Mouse (Mus musculus) layer of hippocampus, postnatal 25 days (tissue): ENCODE measurements at regions not wholly inside any gene's neighbourhood (a gene's known extent, or its start where the extent isn't known, plus 50 kb on each side); places are given as distances from the start of the nearest gene placed in this dataset.

Experiments
- DNase-seq, 2 experiments: peaks; one replicate each; pipeline ENCODE4 v3.0.0; 2022; ENCODE audit warnings: mixed read lengths in 2 of 2, low spot score in 1 of 2; ENCODE audit errors: extremely low spot score in 1 of 2

DNA sequence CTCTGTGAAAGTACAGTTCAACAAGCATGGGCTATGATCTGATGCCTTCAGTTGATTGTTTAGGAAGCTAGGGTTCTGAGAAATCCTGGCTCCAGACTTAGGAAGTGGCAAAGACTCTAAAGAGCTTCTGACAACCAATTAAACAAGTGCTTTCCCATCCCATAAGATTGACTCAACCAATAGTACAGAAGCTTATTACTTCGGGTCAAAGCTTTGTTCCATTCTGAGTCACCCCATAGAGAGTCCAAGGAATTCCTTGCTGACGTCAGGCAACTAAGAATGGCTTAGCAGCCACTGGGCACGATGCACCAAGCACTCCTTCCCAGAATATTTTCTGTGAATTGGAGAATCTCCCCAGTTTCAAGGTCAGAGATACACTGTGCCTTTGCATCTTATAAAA, 59.0 kb upstream of the Ntm start:
- no peak for DNase-seq

DNA sequence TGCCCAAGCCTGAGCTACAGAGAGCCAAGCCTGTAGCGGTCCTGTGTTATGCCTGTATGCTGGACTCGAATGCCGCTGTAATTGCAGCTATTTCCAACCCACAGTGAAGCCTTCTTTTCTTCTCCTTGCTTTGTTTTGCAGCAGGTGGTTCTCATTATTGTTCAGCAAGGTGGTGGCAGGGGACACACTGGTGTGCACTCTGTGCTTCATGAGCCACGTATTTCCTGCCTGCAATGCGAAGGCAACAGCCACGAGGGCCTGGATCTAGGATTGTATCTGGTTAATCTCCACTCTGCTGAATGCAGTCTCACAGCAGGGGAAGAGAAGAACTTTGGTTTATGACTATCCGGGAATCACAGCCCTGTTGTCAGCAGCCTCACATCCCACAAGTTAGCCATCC, 62.3 kb upstream of the Ntm start:
- no peak for DNase-seq

DNA sequence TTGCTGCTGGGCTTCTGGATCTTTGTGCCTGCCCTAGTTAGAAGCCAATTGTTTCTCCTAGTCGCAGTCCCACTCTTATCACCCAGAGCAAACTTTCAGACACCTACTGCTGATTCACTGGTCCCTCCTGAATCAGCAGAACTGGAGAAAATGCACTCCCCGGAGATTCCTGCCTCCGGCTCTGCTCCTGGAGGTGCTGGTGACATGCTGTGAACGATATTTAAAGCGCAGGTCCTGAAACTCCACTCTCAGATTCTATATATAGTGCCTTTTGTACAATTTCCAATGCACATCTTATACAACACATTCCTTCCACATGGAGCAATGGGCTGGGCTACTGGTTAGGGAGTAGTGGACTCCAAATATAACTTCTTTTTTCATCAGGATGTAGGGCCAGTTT, 64.0 kb upstream of the Ntm start:
- no peak for DNase-seq

DNA sequence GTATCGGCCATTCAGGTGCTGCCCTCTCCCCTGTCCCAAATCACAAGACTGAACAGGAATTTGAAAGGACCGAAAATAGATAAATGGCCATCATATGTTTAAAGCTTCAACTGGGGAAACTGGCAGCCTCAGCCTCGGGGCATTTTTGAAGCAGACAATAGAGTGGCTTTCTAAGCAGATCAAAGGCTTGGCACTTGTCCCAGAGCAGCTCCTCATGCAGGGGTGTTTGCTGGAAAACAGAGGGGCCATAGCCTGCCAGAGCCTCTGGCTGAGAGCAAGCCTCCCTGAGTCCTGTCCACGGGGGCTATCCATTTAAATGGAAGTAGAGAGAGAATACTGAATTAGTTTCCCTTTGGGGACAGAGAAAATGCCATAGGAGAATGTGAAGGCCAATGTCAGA, 77.5 kb upstream of the Ntm start:
- no peak for DNase-seq

DNA sequence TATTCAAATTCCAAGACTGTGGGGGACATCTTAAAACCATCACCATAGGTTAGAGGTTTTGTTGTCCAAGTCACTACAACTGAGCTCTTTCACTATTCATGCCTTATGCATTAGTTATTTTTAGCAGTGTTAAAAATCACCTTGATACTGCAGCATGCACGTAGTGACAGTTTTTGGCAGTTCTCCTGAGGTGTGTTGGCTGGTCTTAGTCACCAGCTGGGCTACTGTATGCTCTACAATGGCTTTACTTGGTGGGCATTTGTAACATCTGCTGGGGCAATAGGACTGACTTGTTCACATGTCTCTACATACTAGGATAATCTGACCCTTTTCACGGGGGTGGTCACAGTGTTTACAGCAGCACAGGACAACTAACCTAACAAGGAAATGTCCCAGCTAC, 101.6 kb upstream of the Ntm start:
- DNase-seq: no peak

DNA sequence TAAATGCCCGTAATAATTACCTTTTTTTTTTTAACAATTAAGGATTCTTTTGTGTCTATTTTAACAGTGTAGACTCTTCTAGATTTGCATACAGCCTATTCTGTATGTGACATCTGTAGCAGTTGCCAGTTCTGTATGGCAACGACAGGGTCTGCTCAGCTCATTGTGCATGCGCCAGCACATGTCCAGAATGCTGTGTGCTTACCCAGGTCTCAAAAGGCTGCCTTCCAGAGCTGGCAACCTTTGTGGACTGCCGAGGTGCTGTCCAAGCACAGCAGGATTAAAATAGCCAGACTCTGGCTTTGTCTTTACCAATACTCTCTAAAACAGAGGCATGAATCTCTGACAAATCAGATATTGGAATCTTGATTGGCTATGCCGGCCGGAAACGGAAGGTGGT, 105.0 kb upstream of the Ntm start:
- DNase-seq: no peak

DNA sequence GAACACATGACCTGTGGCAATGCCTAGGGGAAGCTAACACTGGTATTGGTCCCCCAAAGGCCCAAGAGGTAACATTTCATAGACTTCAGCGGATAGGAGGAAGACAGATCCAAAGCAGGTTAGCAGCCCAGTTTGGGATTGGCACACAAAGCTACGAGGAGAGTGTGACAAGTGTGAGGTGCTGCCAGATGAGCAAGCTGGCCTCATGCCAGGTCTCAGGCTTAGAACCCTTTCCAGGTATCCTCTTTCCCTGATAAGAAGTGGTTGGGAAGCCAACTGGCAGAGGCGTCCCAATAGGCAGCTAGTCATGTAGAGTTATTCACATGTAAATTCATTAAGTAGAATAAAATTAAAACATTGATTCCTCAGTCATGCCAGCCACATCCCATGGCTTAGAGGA, 112.3 kb upstream of the Ntm start:
- no peak for DNase-seq

DNA sequence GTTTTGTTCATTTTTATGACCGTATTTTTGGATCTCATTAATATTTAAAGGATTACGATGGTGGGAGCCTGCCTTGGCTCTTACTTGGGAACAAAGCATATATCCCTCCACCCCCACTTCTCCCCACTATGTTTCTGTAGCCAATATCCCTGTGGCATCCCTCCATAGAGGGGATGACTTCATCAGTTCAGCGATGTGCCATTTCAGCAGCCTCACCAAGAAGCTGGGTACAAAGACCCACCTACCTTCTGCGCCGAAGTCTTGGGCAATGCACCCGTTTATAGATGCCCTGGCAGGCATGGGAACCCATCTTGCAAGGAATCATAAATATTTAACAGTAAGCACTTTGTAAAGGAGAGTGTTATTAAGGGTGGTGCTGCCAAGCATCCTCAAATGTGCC, 113.1 kb upstream of the Ntm start:
- DNase-seq: no peak

DNA sequence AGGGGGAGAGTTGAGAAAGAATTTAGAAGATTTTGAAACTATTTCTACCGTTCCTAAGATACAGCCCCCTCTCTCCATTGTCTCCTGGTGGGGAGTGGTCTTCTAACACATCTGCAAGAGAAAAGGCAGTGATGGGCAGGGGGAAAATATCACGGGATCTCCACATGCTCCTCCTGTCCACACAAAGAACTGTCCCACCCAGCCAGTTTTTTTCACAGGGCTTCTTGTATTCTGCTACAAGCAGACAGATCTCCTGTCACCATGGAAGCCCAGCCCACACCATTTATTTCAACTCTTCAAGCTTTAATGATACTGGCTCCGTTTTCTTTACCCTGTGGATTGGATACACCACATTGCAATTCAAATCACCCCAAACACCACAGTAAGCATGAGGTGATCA, 113.5 kb upstream of the Ntm start:
- DNase-seq: no peak

DNA sequence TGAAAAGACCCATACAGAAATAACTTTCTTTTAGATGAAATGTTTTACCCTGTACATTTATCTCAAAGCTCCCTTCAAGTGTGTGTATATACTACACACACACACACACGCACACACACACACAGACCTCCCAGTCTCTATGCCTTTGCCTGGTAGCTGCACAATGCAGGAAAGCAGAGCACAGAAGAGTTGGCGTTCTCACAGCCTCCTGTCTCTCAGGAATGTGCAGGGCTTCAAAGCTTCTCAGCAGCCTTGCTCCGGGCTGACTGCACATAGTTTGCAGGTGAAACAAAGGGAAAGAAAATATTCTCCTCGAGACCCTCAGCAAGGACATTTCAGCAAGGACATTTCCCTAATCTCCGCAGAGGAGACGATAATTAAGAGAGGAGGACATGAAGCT, 139.0 kb upstream of the Ntm start:
- no peak for DNase-seq

DNA sequence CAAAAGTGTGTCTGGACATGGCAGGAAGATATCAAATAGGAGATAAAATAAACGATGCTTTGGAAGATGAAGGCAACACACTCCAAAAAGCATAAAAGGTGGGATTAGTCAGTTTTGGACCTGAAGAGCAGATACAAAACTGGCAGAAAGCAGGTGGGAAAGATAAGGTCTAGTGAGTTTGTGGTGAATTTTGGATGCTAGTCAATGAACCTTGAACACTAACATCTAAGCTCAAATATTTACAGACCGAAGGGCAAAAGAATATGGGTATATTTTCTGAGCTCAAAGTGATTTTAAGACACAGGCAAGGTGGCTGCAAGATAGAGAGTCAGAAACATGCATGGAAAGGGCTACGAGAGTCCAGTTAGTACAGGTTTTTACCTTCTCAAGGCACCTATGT, 159.4 kb upstream of the Ntm start:
- DNase-seq: no peak

DNA sequence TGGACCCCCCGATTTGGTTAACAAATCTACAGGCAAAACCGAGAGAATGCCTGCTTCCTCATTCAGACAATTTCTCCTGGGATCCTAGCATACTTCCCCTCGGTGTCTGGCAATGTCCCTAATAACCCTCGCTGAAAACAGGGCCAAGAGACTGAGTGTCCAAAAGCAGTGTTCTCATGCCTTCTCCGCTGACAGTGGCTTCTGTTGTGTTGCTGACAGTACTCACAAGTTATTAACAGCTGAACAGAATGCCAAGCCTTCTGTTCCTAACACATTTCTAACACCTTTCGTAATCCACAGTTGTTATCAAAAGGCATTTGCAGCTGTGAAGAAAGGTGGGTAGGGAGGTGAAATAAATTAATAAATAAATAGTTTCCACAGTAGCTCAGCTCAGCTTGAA, 166.2 kb upstream of the Ntm start:
- no peak for DNase-seq

DNA sequence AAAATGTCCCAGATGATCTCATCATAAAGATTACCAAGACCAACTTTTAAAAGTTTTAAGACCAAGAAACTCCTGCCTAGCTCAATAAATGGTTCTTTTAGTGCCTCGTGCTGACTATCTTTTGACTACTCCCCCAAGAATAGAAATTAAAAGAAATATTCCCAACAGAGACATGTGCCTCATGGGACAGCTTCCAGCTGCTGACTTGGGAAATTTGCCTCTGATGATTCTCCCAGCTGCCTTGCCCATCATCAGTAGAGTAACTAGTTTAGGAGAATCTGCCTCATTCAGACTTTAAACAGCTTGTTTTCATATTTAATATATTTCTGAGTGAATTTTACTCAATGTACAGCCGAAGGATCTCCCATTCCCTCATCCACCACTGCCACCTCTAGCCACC, 168.7 kb upstream of the Ntm start:
- DNase-seq: no peak

DNA sequence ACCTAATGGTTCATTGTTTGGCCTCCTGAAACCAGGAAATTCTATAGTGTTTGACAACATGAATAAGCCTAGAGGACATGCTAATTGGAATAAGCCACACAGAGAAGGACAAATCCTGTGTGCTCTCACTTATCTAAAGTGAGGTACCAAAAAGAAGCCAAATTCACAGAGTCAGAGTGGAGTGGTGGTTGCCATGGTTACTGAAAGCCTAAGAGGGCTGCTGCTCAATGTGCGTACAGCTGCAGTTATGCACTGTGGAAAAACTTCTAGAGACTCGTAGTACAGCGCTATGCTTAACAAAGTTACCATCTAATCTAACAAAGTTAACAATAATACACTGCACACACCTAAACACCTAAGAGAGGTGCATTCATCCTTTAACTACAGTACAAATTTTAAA, 171.4 kb upstream of the Ntm start:
- no peak for DNase-seq

DNA sequence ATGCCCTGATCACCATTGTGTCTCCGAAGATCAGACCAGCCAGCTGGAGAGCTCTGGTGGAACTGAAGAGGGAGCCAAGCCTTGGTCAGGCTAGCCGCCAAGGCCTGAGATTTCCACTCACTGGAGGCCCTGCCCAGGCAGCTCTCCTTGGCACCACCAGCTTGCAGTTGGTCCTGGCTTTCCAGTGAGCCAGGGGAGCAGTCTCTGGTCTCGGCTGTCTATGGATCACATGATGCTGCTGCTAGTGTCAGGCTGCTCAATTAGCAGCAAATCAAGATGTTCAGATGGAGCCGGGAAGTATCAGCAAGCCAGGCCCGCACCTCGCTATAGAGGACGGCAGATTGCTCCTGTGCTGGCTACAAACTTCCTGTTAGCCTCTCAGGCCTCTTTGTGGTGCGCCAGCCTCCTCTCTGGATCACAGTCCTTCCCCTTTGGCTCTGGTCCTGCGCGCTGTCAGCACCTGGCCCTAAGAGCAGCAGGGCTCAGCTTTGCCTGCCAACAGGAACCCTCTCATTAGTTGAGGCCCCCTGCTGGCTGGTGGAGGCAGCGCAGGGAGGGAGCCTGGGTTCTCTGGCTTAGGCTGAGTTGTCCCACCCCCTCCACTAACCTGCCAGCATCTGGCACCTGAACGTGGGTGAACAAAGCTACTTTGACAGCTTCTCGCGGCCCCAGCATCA, 174.8 kb upstream of the Ntm start:
- DNase-seq: peak; percentile 74 to 89

DNA sequence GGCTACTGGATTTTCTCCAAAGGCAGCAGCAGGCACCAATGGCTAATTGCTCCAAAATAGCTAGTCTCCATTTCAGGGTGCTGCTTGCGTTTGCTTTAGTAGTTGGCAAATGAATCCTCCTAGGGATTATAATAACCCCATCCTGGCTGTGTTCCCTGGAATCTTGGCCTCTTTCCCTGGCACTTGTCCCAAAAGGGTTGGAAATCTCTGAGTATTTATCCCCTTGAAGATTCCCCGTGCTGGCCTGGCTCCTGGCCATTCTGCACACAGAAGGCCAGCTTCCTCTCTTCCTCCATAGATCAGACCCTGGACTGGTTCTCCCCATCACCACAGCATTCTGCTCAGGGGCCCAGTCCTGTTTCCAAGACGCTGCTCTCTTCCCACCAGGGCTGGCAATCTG, 177.2 kb upstream of the Ntm start:
- DNase-seq: peak; percentile 59 to 79

DNA sequence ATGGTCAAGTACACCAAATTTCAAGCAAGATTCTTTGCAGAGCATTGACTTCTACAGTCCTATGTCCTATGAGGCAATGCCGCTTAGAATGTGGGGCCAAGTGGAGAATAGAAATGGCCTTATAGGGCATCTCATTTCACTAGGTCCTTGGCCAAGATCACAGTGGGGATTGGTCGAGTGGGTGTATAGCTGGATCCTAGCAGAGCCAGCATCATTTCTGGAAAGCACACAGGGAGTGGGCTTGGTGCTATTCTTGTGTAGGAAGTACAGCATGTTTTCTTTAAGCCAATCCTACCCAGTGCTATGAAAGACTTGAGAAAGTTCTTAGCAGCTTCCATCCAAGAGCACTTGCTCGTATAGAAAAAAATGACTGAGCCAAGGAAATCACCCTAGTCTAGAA, 178.2 kb upstream of the Ntm start:
- no peak for DNase-seq

DNA sequence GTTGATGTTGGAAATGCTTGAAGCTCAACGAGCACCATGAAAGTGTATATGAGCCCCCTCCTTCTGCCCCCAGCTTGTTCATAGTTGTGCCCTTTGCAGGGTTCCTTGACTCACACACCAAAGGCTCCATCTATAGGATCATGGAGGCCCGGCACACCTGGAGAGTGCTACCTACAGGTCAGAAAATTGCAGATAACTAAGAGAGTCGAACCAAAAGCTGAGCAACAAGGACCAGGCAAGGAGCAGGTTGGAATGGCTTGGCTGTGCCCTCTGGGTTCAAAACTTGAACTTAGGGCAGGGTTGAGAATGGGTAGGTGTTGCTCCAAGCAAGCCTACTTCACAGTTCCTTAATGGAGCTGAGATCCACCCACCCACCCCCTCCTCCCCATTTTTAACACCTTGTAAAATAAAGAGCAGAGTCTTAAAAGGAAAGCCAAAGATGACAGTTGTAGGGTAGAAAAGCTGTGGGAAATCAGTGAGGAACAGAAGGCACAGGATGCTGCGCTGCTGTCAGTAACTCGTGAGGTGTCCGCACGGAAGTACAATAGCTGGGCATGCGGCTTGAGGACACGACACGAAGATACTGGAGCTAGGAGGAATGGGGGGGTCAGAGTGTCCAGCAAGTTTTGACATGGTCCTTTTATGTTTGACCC, 180.0 kb upstream of the Ntm start:
- DNase-seq: no peak

DNA sequence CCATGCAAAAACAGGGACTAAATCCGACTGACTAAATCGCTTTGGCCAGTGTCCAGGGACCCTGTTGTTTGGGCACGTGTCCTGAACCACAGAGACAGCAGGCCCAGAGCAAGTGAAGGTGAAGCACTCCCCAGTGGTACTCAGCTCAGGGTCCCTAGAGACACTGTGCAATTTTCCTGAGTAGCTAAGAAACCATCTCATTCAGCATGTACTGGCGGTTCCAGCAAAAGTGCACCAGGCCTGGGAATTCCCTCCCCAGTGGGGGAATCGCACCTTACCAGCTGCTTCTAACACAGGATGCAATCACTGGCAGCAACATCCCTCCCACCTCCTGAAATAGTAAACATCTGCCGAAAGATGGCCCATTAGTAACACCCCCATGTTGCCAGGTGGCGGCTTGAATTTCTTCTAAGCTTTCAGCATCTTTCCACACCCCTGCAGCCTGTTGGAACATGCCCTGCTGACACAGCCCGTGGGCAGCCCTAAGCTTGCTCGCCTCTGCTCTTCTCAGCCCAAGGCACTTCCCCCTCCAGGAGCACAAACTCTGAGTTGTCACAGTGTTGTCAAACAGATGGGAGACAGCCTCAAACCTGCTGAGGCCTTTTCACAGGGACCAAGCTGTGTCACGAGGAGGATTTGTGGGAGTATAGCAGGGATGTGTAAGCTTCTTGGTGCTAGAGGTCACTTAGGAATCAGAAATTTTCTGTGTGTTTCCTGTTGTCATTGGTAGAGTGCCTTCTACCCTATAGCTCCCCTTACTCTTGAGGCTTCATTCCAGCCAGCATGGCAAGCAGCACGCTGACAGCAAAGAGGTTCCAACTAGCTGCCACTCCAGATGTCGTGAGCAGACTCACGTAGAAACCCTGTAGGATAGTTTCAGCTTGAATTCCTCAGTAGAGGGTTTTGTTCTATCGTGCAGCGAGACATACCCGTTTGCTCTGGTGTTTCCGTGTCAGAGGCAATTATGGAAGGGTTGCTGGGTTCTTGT, 186.8 kb upstream of the Ntm start:
- no peak for DNase-seq

DNA sequence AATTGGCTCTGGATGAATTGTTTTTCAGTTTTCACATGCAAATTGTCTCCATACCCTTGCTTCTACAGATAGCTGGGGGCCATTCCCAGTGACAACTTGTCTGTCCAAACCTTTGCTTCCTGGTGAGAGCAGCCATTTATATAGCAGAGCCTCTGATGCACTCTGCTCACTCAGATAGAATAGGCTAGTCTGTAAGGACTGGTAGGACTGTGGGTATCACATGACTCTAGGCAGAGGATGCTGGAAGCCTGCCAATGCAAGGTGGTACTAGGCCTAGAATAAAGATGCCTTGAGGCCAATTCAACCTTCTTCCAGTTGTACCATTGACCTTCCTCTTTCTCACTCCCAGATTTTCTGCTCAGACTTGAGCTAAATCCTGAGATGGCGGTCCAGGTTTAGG, 188.2 kb upstream of the Ntm start:
- DNase-seq: no peak

DNA sequence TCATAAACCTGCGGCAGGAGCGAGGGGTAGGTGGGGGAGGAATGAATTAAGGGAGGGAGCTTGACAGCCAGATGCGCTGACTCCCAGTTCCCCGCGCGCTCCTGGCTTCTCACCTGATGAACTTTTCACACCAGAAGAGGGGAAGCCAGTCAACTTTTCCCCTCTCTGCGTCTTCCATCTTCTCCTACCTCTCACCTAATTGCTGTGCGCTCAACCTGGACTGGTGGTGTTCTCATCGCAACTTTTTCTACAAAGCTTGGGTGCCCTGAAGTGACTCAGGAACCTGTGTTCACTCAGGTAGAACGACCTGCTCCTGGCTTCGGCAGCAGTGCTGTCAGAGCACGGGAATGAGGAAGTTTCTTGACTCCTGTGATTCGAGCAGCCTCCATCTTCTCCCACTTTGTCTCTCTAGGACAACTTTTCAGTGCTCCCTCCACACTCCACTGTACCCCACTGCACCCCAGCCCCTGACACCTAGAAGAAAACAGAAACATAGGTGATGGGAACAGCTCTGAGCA, 203.4 kb upstream of the Ntm start:
- DNase-seq: no peak
